In the genomic region with DNA sequence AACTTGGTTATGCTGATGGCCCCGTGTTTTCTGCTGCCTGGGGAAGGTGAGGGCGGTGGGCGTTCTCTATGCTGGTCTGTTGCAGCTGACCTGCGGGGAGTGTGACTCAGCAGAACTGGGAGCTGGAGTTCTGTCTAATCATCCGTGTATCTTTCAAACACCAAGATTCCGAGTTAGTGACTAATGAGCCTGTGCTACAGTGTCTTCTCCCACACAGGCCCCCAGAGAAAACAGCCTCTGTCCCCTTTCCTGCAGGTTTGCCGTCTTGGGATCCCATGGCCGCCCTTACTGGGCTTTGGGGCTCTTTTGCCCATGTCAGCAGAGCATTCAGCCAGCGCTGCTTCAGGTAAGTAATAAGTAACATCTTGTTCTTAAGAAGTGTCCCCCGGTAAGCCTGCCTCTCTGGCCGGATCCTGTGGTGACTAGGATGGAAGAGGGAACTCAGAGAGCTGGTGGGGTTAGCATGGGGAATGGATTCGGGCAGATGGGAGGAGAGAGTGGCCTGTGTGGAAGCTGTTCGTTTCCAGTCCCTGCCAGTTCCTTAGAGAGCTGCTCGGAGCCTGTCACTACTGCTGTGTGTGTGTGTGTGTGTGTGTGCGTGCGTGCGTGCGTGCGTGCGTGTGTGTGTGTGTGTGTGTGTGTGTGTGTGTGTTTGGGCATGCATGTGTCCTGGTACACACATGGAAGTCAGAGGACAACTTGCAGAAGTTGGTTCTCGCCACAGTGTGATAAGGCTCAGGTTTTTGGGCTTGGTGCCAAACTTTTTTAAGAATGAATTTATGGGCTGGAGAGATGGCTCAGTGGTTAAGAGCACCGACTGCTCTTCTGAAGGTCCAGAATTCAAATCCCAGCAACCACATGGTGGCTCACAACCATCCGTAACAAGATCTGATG, we compare ENCODE assay signal across 7 mouse cellular contexts. TPM values are rescaled to one million over a fixed set of nuclear protein-coding genes. Genes with fewer than 3 reads are reported as not detected.
DNase-seq lines count a peak whose midpoint lies in the region; ATAC-seq and TF ChIP-seq lines count a peak whose summit lies in the region.

No protein-coding gene starts in this region.

- peak; percentile 62 for DNase-seq in lung, embryonic 14.5 days
- no peak for DNase-seq in lung, postnatal 36 days
- peak; percentile 80 for DNase-seq in Patski (ENCODE audit: low read depth, low spot score)
- no peak for DNase-seq in left cerebral cortex, adult 2 months (ENCODE audit: extremely low spot score in 1 of 2, low spot score in 2 of 2)
- DNase-seq in ovary, adult 18-20 months (ENCODE audit: low spot score): no peak

- no peak overlapping the region for H3ac ChIP-seq in myocyte (ENCODE audit: control insufficient read depth, insufficient read length)

- POLR2A ChIA-PET in Patski (lab: Charles Lee): interaction anchor here (0.6 to 0.9 kb wide), 2 partner anchors 10 to 134 kb away, joined by 5 to 6 read pairs; no protein-coding TSS in a partner anchor

- no peak overlapping the region; the same call in 1 of the 2 replicates for H3K9ac ChIP-seq in lung, embryonic 14.5 days
- no peak overlapping the region for H3K9ac ChIP-seq in kidney, embryonic 16.5 days (replicated peaks; ENCODE audit: low read length)

- no peak overlapping the region for H3K27ac ChIP-seq in lung, embryonic 14.5 days (ENCODE audit: low read depth)
- H3K27ac ChIP-seq in kidney, embryonic 16.5 days (ENCODE audit: low read length): peak overlapping the region; percentile 70
- H3K27ac ChIP-seq in left cerebral cortex, adult 2 months: no peak overlapping the region

- no peak for ATAC-seq in lung, embryonic 14.5 days (ENCODE audit: insufficient read depth)
- ATAC-seq in Patski: peak; percentile 86
- 0 out of 2 replicates have a peak, but pooled peaks have one; percentile 40 for ATAC-seq in kidney, embryonic 16.5 days (ENCODE audit: low FRiP score, low TSS enrichment)

- H3K9me3 ChIP-seq in lung, embryonic 14.5 days (ENCODE audit: low read depth, low read length): no peaks in the 10 kb centered on the region
- H3K9me3 ChIP-seq in kidney, embryonic 16.5 days (ENCODE audit: low read length): no peaks in the 10 kb centered on the region

- CTCF ChIA-PET in Patski (lab: Charles Lee): interaction anchor here (1.0 to 1.4 kb wide), 3 partner anchors 8 to 29 kb away, joined by 3 to 4 read pairs (median 3); a partner anchor contains a TSS

- peaks cover 16% of the 10 kb centered on the region; the same call in 1 of the 2 replicates for H3K4me1 ChIP-seq in lung, embryonic 14.5 days (ENCODE audit: insufficient read depth)
- H3K4me1 ChIP-seq in kidney, embryonic 16.5 days (ENCODE audit: insufficient read depth, low read length): peaks cover 27% of the 10 kb centered on the region

- in situ Hi-C loops in Patski (cut with MboI; ENCODE audit: low pct_unique_long_range_greater_than_20kb): no loop called here

- H3K4me3 ChIP-seq in lung, embryonic 14.5 days (ENCODE audit: low read depth, low read length): no peak overlapping the region
- H3K4me3 ChIP-seq in kidney, embryonic 16.5 days (ENCODE audit: low read length): no peak overlapping the region
- H3K4me3 ChIP-seq in myocyte: no peak overlapping the region
- H3K4me3 ChIP-seq in left cerebral cortex, adult 2 months: no peak overlapping the region

- peaks cover 27% of the 10 kb centered on the region for H3K36me3 ChIP-seq in lung, embryonic 14.5 days (ENCODE audit: insufficient read depth)
- H3K36me3 ChIP-seq in kidney, embryonic 16.5 days (ENCODE audit: insufficient read depth, low read length): peaks cover 12% of the 10 kb centered on the region
- peaks cover 4% of the 10 kb centered on the region for H3K36me3 ChIP-seq in myocyte (ENCODE audit: control insufficient read depth, insufficient read depth)

- no peak for TF ChIP-seq CTCF in lung, embryonic 14.5 days (IDR thresholded peaks at IDR 0.05; ENCODE audit: low read depth)
- TF ChIP-seq CTCF in Patski (IDR thresholded peaks at IDR 0.05): no peak
- no peak for TF ChIP-seq CTCF in left cerebral cortex, adult 2 months (IDR thresholded peaks at IDR 0.05)

- H3K79me2 ChIP-seq in myocyte (ENCODE audit: control insufficient read depth, insufficient read depth): peaks cover 43% of the 10 kb centered on the region

- intact Hi-C loops in left cerebral cortex, adult 2 months (cut with DNase I): no loop called here

- no peaks in the 10 kb centered on the region for H3K27me3 ChIP-seq in lung, embryonic 14.5 days (ENCODE audit: insufficient read depth, low read length)
- no peaks in the 10 kb centered on the region for H3K27me3 ChIP-seq in Patski
- no peaks in the 10 kb centered on the region for H3K27me3 ChIP-seq in kidney, embryonic 16.5 days (ENCODE audit: insufficient read depth, low read length)
- no peaks in the 10 kb centered on the region for H3K27me3 ChIP-seq in myocyte (ENCODE audit: control insufficient read depth, insufficient read depth, insufficient read length)

- no peak for TF ChIP-seq POLR2A in myocyte (IDR thresholded peaks at IDR 0.05; ENCODE audit: insufficient read length, low read depth)

- 58% methylated on average over 23 of the region's 23 CpGs for WGBS in lung, embryonic 14.5 days
- WGBS in kidney, embryonic 16.5 days: 52% methylated on average over 21 of the region's 23 CpGs

- H3K4me2 ChIP-seq in lung, embryonic 14.5 days: no peak overlapping the region
- H3K4me2 ChIP-seq in kidney, embryonic 16.5 days (replicated peaks; ENCODE audit: low read depth, low read length): 0 out of 2 replicates have a peak overlapping the region, but pooled peaks have one; percentile 4
- H3K4me2 ChIP-seq in myocyte (ENCODE audit: low read depth): peak overlapping the region; percentile 76

TF ChIP-seq in myocyte, 11 proteins besides CTCF, POLR2A, EP300 and RAD21:
- TF ChIP-seq MYOG (IDR thresholded peaks at IDR 0.05; ENCODE audit: control insufficient read depth in 1 of 3, insufficient read depth in 1 of 3, insufficient read length in 2 of 3, low read depth in 2 of 3) (peak in 1 of 3 experiments; percentile 20), MYOD1 (IDR thresholded peaks at IDR 0.05; ENCODE audit: control insufficient read depth in 1 of 3, insufficient read length in 2 of 3, low read depth in 2 of 3) (peak in 1 of 3 experiments; percentile 37), CEBPB (IDR thresholded peaks at IDR 0.05; ENCODE audit: insufficient read depth, poor library complexity, severe bottlenecking) (no peak)

RNA-seq across cellular contexts. Expression of a gene that starts 8.8 kb away (rescaled TPM):
- 29.7 and 31.3 TPM in 2 replicates for polyA plus RNA-seq in lung, embryonic 14.5 days (2014; fragmentation: Nextera tagmentation; extraction: Ambion mirVana)
- polyA plus RNA-seq in Patski (2021) (109 TPM), myocyte (2012; fragmentation: generic; extraction: Trizol) (58.4 TPM)
- 35.6 and 41.5 TPM in 2 replicates for polyA plus RNA-seq in kidney, embryonic 16.5 days (2015; fragmentation: Nextera tagmentation; extraction: Ambion mirVana)
- 100 to 1,000 TPM; 176 to 184 TPM for total RNA-seq in left cerebral cortex, adult 2 months (2021)

RNA-seq across cellular contexts. Expression of a gene that starts 9.4 kb away (rescaled TPM):
- 162 and 168 TPM in 2 replicates for polyA plus RNA-seq in lung, embryonic 14.5 days (2014; fragmentation: Nextera tagmentation; extraction: Ambion mirVana)
- polyA plus RNA-seq in Patski (2021): 108 TPM
- polyA plus RNA-seq in kidney, embryonic 16.5 days (2015; fragmentation: Nextera tagmentation; extraction: Ambion mirVana): 140 and 162 TPM in 2 replicates
- 276 TPM for polyA plus RNA-seq in myocyte (2012; fragmentation: generic; extraction: Trizol)
- total RNA-seq in left cerebral cortex, adult 2 months (2021): 10 to 100 TPM; 42.4 to 44.1 TPM

RNA-seq across cellular contexts. Expression of a gene that starts 36.3 kb away (rescaled TPM):
- polyA plus RNA-seq in lung, embryonic 14.5 days (2014; fragmentation: Nextera tagmentation; extraction: Ambion mirVana): 0.07 TPM in 1 of 2 replicates, not detected in the other
- not detected for polyA plus RNA-seq in Patski (2021)
- polyA plus RNA-seq in kidney, embryonic 16.5 days (2015; fragmentation: Nextera tagmentation; extraction: Ambion mirVana): 0.60 and 0.72 TPM in 2 replicates
- 0.38 TPM for polyA plus RNA-seq in myocyte (2012; fragmentation: generic; extraction: Trizol)
- 1 to 10 TPM in 1 of 2 experiments, under 1 TPM in 1; 0.25 to 1.5 TPM for total RNA-seq in left cerebral cortex, adult 2 months (2021)

RNA-seq across cellular contexts. Expression of a gene that starts 38.2 kb away (rescaled TPM):
- not detected in 2 replicates for polyA plus RNA-seq in lung, embryonic 14.5 days (2014; fragmentation: Nextera tagmentation; extraction: Ambion mirVana)
- polyA plus RNA-seq in Patski (2021) (not detected), myocyte (2012; fragmentation: generic; extraction: Trizol) (0.17 TPM)
- not detected in 2 replicates for polyA plus RNA-seq in kidney, embryonic 16.5 days (2015; fragmentation: Nextera tagmentation; extraction: Ambion mirVana)
- not detected for total RNA-seq in left cerebral cortex, adult 2 months (2021)

Comparison
In these comparisons a context has a peak if more than half of its experiments do, and no peak if none do; other contexts are left out.
1. DNase-seq: peak in lung, embryonic 14.5 days (single experiment) and Patski (single experiment); none in lung, postnatal 36 days (single experiment), left cerebral cortex, adult 2 months (0 of 2) and ovary, adult 18-20 months (single experiment).